Mouse (Mus musculus) liver, postnatal 0 days (tissue): ENCODE measurements around the gene Atox1.

Experiments used
- CTCF ChIP-seq: sonication (generic); IDR thresholded peaks from 2 replicates; pipeline ENCODE4 v1.5.1; 2016; ENCODE audit warnings: antibody characterized with exemption, low read depth
- EP300 ChIP-seq: IDR thresholded peaks from 2 replicates; pipeline ENCODE4 v1.6.1; 2016; ENCODE audit warnings: antibody characterized with exemption, low read depth, mild to moderate bottlenecking

DNA sequence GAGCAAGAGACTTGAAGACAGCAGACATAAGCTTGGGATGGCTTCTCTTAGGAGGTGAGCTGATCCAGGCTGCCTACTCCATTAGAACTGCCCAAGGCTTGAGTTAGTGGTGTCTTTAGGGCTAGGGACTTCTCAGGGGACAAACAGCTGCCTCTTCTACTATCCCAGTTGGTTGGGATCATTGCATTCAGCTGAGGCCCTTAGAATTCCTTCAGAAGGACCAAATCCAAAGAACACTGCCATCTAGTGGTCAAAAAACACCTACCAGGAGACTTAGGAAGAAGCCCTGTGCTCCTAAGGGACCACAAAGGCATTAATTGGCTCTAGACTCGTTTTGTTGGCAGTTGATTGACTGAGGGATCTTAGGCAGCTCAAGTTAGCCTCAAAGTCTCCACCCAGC, 16.3 kb downstream of the Atox1 start:
- TF ChIP-seq CTCF (peak; percentile 80), EP300 (no peak)
